Mouse (Mus musculus) lung, adult 2 months (tissue): ENCODE data around the gene Psmd1.

Experiments
- CTCF ChIP-seq: fragments of 200-500 bp; IDR thresholded peaks from 2 replicates; pipeline ENCODE4 v1.5.1; 2011; ENCODE audit warnings: mild to moderate bottlenecking, low read length, control low read depth; ENCODE audit not compliant: insufficient read depth
- POLR2A ChIP-seq: fragments of 200-500 bp; IDR thresholded peaks from 2 replicates; pipeline ENCODE4 v1.6.1; 2011; ENCODE audit warnings: low read depth, mild to moderate bottlenecking, control low read depth, low read length, borderline replicate concordance; ENCODE audit errors: extremely low read depth

- TF ChIP-seq CTCF (no peak), POLR2A (no peak)
These were observed 71.1 kb downstream of the Psmd1 start for GRCm38 (mm10) chr1:86135315-86135714.
